Mouse (Mus musculus) midbrain, embryonic 12.5 days (tissue): ENCODE results near the gene Fam25c. TPM values are rescaled to one million over a fixed set of nuclear protein-coding genes. Genes with fewer than 3 reads are reported as not detected.

Experiments
- ATAC-seq: fragments of 200-750 bp; cut with Nextera tagmentation; 2 replicates; pipeline ENCODE4 v1.8.0; 2017; ENCODE audit warnings: low read depth, moderate TSS enrichment, moderate library complexity; ENCODE audit not compliant: low FRiP score
- H3K27ac ChIP-seq: fragments of 300-500 bp; sonication (generic); replicated peaks from 2 replicates; pipeline ENCODE4 v1.5.1; 2016; ENCODE audit warnings: mild to moderate bottlenecking
- H3K27me3 ChIP-seq: fragments of 300-500 bp; sonication (generic); 2 replicates; pipeline ENCODE4 v1.6.1; 2016; ENCODE audit warnings: mild to moderate bottlenecking
- H3K36me3 ChIP-seq: fragments of 300-500 bp; sonication (generic); 2 replicates; pipeline ENCODE4 v1.6.1; 2016
- H3K4me1 ChIP-seq: fragments of 300-500 bp; sonication (generic); 2 replicates; pipeline ENCODE4 v1.6.1; 2016
- H3K4me2 ChIP-seq: fragments of 300-500 bp; sonication (generic); replicated peaks from 2 replicates; pipeline ENCODE4 v1.6.1; 2016; ENCODE audit warnings: mild to moderate bottlenecking, moderate library complexity
- H3K4me3 ChIP-seq: fragments of 300-500 bp; sonication (generic); 2 replicates; pipeline ENCODE4 v1.5.1; 2016; ENCODE audit warnings: mild to moderate bottlenecking
- H3K9ac ChIP-seq: fragments of 300-500 bp; sonication (generic); replicated peaks from 2 replicates; pipeline ENCODE4 v1.6.1; 2016; ENCODE audit warnings: mild to moderate bottlenecking, moderate library complexity
- H3K9me3 ChIP-seq: fragments of 300-500 bp; sonication (generic); 2 replicates; pipeline ENCODE4 v1.6.1; 2016; ENCODE audit warnings: mild to moderate bottlenecking
- WGBS: fragments of 180-500 bp; shearing (Covaris S2); methylation state at CpG from one replicate; pipeline ENCODE4 v1.1.7; 2016; 5-methylcytosine and 5-hydroxymethylcytosine counted together
- polyA plus RNA-seq: library from polyadenylated mRNA; unstranded; fragments of >200 nt; fragmentation: Nextera tagmentation; extraction: Ambion mirVana; gene quantifications from 2 replicates; pipeline ENCODE4 v1.2.1, GENCODE M21; 2016

The Fam25c gene
- polyA plus RNA-seq, 1 experiment from 2014 or later: not detected

- no peak for ATAC-seq
- 82% methylated on average over 5 of the region's 5 CpGs for WGBS
- H3K4me1 ChIP-seq: no peaks in the 10 kb centered on the region
- H3K4me3 ChIP-seq: no peak overlapping the region
- H3K27me3 ChIP-seq: no peaks in the 10 kb centered on the region
- no peak overlapping the region for H3K9ac ChIP-seq
- no peak overlapping the region for H3K27ac ChIP-seq
- no peaks in the 10 kb centered on the region for H3K36me3 ChIP-seq
- H3K9me3 ChIP-seq: no peaks in the 10 kb centered on the region
- no peak overlapping the region for H3K4me2 ChIP-seq
Observed at GRCm38 (mm10) chr14:34302681-34303242, 52.5 kb downstream of the Fam25c start.

Other genes starting within 250 kb of the Fam25c start
- not detected in 2 replicates for gene Npy4r, start 202.9 kb downstream of the Fam25c start, polyA plus RNA-seq
- gene Gprin2, start 153.8 kb downstream of the Fam25c start, polyA plus RNA-seq: 3.1 and 3.5 TPM in 2 replicates
- gene Syt15, start 135.8 kb downstream of the Fam25c start, polyA plus RNA-seq: 0.46 and 0.52 TPM in 2 replicates
- 7.8 and 7.9 TPM in 2 replicates for gene Shld2, start 44.9 kb downstream of the Fam25c start, polyA plus RNA-seq
- 96.3 and 107 TPM in 2 replicates for gene Glud1, start 44.7 kb downstream of the Fam25c start, polyA plus RNA-seq
- 50.9 and 63.4 TPM in 2 replicates for gene Sncg, start 19.4 kb upstream of the Fam25c start, polyA plus RNA-seq
- gene Mmrn2, start 20.0 kb upstream of the Fam25c start, polyA plus RNA-seq: 6.7 and 6.8 TPM in 2 replicates
- 43.3 and 44.1 TPM in 2 replicates for gene Bmpr1a, start 147.9 kb upstream of the Fam25c start, polyA plus RNA-seq
- not detected in 2 replicates for gene 9230112D13Rik, start 167.4 kb upstream of the Fam25c start, polyA plus RNA-seq
- gene Ldb3, start 233.2 kb upstream of the Fam25c start, polyA plus RNA-seq: 0.13 and 0.16 TPM in 2 replicates
- 0.51 TPM in 1 of 2 replicates, not detected in the other for gene Opn4, start 244.7 kb upstream of the Fam25c start, polyA plus RNA-seq